Mouse (Mus musculus) hindbrain, embryonic 16.5 days (tissue): Measurements from ENCODE around the gene Cops7b. TPM values are rescaled to one million over a fixed set of nuclear protein-coding genes. Genes with fewer than 3 reads are reported as not detected.

ENCODE experiments used
- ATAC-seq: fragments of 200-750 bp; cut with Nextera tagmentation; 2 replicates; pipeline ENCODE4 v1.8.0; 2017; ENCODE audit warnings: moderate TSS enrichment, moderate library complexity
- H3K27ac ChIP-seq: fragments of 300-500 bp; sonication (generic); 2 replicates; pipeline ENCODE4 v1.5.1; 2014; ENCODE audit warnings: low read depth, mild to moderate bottlenecking, control low read depth, low read length, moderate library complexity
- H3K27me3 ChIP-seq: fragments of 300-500 bp; sonication (generic); replicated peaks from 2 replicates; pipeline ENCODE4 v1.6.1; 2014; ENCODE audit warnings: low read length; ENCODE audit not compliant: control insufficient read depth, insufficient read depth
- H3K36me3 ChIP-seq: fragments of 300-500 bp; sonication (generic); 2 replicates; pipeline ENCODE4 v1.6.1; 2014; ENCODE audit warnings: mild to moderate bottlenecking, low read length, moderate library complexity, mixed read lengths; ENCODE audit not compliant: control insufficient read depth, insufficient read depth
- H3K4me1 ChIP-seq: fragments of 300-500 bp; sonication (generic); 2 replicates; pipeline ENCODE4 v1.6.1; 2014; ENCODE audit warnings: low read depth, low read length; ENCODE audit not compliant: control insufficient read depth, insufficient read depth
- H3K4me2 ChIP-seq: fragments of 300-500 bp; sonication (generic); 2 replicates; pipeline ENCODE4 v1.6.1; 2014; ENCODE audit warnings: mild to moderate bottlenecking, low read length, control low read depth, moderate library complexity
- H3K4me3 ChIP-seq: fragments of 300-500 bp; sonication (generic); 2 replicates; pipeline ENCODE4 v1.5.1; 2014; ENCODE audit warnings: mild to moderate bottlenecking, low read length, control low read depth, moderate library complexity
- H3K9ac ChIP-seq: fragments of 300-500 bp; sonication (generic); 2 replicates; pipeline ENCODE4 v1.6.1; 2014; ENCODE audit warnings: low read depth, mild to moderate bottlenecking, control low read depth, low read length, moderate library complexity
- H3K9me3 ChIP-seq: fragments of 300-500 bp; sonication (generic); 2 replicates; pipeline ENCODE4 v1.6.1; 2014; ENCODE audit warnings: mild to moderate bottlenecking, low read length, moderate library complexity; ENCODE audit not compliant: control insufficient read depth
- WGBS: fragments of 180-500 bp; shearing (Covaris S2); extraction: QIAGEN DNeasy Blood & Tissue Kit; methylation state at CpG from one replicate; pipeline ENCODE4 v1.1.7; 2014; 5-methylcytosine and 5-hydroxymethylcytosine counted together
- polyA plus RNA-seq: library from polyadenylated mRNA; unstranded; fragments of >200 nt; fragmentation: Nextera tagmentation; extraction: Ambion mirVana; gene quantifications from 2 replicates; pipeline ENCODE4 v1.2.1, GENCODE M21; 2015

Gene Cops7b
- polyA plus RNA-seq, 1 experiment from 2014 or later = 57.1 TPM

DNA sequence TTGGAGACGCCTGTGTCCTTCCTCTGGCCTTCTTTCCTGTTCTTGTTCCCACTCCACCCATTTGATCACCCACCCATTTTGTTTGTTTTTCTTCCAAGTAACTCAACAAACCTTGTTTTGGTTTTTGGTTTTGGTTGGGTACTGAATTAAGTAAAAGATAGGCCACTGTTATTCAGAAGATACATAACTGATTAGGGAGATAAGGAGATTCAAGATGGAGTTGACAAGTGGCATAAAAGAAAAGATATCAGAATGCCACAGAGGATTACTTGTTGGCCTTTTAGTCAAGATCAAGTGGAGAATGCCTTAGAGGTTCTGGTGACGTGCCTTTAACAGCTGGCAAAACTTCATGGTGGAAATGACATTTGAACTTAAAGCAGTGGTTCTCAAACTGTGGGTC, 1.0 kb downstream of the Cops7b start:
- WGBS = 84% methylated on average over 2 of the region's 2 CpGs
- Histone ChIP-seq H3K27ac (no peak overlapping the region), H3K9me3 (no peaks in the 10 kb centered on the region), H3K4me3 (no peak overlapping the region), H3K36me3 (no peaks in the 10 kb centered on the region), H3K27me3 (no peaks in the 10 kb centered on the region), H3K4me1 (peaks cover 27% of the 10 kb centered on the region), H3K9ac (no peak overlapping the region), H3K4me2 (no peak overlapping the region)
- ATAC-seq = no peak

DNA sequence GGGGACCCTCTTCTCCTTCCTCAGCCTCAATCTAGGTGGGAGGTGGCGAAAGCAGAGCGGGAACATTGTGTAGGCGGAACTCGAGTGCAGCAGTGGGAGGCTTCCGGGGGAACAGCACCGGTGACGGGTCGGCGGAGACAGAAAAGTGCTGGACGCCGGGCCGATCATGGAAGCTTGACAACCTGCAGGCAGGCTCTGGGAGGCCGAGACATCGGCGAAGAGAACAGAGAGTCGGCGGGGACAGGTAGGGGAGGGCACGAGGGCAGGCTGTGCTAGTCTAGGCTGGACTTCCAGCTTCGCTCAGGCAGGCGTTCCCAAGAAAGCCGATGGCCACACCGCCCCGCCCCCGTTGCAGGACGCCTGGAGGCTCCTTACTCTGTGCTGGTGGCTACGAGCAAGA, 4.3 kb downstream of the Cops7b start:
- peak overlapping the region; percentile 82 for H3K4me2 ChIP-seq
- no peaks in the 10 kb centered on the region for H3K27me3 ChIP-seq
- 0% methylated on average over 26 of the region's 26 CpGs for WGBS
- H3K4me3 ChIP-seq = peak overlapping the region; percentile 98
- H3K4me1 ChIP-seq = peaks cover 15% of the 10 kb centered on the region
- no peaks in the 10 kb centered on the region for H3K9me3 ChIP-seq
- ATAC-seq = peak; percentile 18
- peak overlapping the region; percentile 63; the same call in 1 of the 2 replicates for H3K27ac ChIP-seq
- peaks cover 5% of the 10 kb centered on the region; the same call in 1 of the 2 replicates for H3K36me3 ChIP-seq
- peak overlapping the region; percentile 88 for H3K9ac ChIP-seq

DNA sequence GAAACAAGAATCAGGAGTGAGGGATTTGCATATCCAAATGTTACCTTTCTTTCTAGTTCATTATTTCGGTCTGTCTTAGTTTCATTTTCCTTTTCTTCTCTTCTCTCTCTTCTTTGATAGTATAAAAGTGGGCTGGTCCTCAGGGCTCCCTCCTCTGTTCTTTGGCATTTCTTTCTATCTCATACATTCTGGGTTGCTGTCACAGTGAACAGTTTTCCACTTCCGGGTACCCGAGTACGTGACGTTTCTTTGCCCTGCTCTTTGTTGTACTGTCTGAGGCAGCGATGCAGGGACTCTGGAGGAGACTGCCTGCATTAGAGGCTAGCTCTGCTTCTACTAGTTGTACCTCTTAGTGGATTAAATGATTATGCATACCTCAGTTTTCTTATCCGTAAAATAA, 11.8 kb downstream of the Cops7b start:
- no peak for ATAC-seq
- Histone ChIP-seq H3K4me3 (no peak overlapping the region), H3K9me3 (no peaks in the 10 kb centered on the region), H3K4me1 (no peaks in the 10 kb centered on the region; the same call in 1 of the 2 replicates), H3K36me3 (peaks cover 24% of the 10 kb centered on the region), H3K9ac (no peak overlapping the region), H3K4me2 (no peak overlapping the region), H3K27ac (no peak overlapping the region), H3K27me3 (no peaks in the 10 kb centered on the region)
- WGBS = 90% methylated on average over 7 of the region's 7 CpGs

DNA sequence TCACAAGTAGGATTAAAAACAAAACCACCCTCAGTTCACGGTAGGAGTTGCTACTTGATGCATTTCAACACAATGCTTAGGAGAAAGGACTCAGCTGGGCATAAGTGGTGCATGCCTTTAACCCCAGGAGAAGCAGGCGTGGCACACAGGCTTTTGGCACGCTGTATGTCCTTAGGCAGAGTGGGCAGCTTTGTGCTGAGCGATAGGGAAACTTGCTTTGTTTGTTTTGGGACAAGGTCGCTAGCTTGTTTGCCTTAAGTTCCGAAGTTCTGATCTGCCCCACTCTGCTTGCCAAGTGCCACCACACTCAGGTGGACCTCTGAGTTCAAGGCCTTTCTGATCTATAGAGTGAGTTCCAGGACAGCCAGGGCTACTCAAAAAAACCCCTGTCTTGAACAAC, 12.6 kb downstream of the Cops7b start:
- ATAC-seq = no peak
- WGBS = 89% methylated on average over 6 of the region's 6 CpGs
- Histone ChIP-seq H3K4me3 (no peak overlapping the region), H3K4me2 (no peak overlapping the region), H3K27ac (no peak overlapping the region), H3K9ac (no peak overlapping the region), H3K9me3 (no peaks in the 10 kb centered on the region), H3K4me1 (no peaks in the 10 kb centered on the region), H3K27me3 (no peaks in the 10 kb centered on the region), H3K36me3 (peaks cover 22% of the 10 kb centered on the region)

DNA sequence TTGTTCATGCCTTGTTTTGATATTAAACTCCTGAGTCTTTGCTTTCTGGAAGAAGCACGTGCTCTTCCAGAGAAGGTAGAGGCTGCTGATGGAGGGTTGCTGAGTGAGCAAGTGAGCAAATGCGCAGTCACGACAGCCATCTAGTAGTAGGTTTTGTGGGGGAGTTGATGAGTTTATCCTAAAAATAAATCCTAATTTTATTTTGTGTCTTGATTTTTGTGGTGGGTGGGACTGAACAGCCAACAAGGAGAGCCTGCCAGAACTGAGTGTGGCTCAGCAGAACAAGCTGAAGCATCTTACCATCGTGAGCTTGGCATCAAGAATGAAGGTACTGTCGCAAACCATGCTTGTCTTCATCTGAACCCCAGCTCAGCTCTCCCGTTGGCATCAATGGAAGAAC, 13.8 kb downstream of the Cops7b start:
- 95% methylated on average over 6 of the region's 6 CpGs for WGBS
- ATAC-seq = no peak
- Histone ChIP-seq H3K9me3 (no peaks in the 10 kb centered on the region), H3K27ac (no peak overlapping the region), H3K9ac (no peak overlapping the region), H3K4me1 (no peaks in the 10 kb centered on the region), H3K36me3 (peaks cover 27% of the 10 kb centered on the region), H3K4me2 (no peak overlapping the region), H3K4me3 (no peak overlapping the region), H3K27me3 (no peaks in the 10 kb centered on the region)

DNA sequence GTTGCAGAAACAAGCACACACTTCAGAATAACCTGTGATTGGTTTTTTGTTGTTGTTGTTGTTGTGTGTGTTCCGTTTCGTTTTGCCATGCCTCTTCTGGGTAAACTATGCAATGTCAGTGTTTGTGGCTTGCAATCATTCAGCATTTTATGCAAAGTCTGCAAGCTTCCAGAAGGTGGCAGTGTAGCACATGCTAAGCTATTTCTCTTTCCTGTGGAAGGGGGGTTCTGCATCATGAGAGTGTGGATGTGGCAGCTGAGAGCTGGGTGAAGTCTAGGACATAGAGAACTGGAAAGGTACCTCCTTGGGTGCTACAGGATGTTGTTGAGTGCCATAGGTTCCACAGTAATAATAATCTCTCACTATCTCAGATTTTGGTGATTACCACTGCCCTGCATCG, 15.8 kb downstream of the Cops7b start:
- no peak for ATAC-seq
- no peaks in the 10 kb centered on the region for H3K9me3 ChIP-seq
- no peak overlapping the region for H3K4me3 ChIP-seq
- H3K4me2 ChIP-seq = no peak overlapping the region
- 77% methylated on average over 3 of the region's 3 CpGs for WGBS
- no peak overlapping the region for H3K27ac ChIP-seq
- H3K4me1 ChIP-seq = no peaks in the 10 kb centered on the region
- no peaks in the 10 kb centered on the region for H3K27me3 ChIP-seq
- H3K9ac ChIP-seq = no peak overlapping the region
- H3K36me3 ChIP-seq = peaks cover 25% of the 10 kb centered on the region

DNA sequence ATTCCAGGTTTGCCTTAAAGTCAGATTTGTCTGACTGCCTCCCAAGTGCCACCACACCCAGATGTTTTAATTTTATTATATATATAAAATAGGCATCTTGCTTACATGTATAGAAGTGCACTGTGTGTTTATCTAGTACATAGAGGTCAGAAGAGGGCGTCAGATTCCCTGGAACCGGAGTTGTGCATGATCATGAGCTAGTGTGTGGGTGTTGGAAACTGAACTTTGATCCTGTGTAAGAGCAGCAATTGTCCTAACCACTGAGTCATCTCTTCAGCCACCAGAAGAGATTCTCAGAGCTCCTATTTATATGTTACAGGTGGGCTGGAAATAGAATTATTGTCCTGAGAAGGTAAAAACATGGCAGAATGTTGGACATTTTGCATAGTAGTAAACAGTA, 17.4 kb downstream of the Cops7b start:
- Histone ChIP-seq H3K4me3 (no peak overlapping the region), H3K4me1 (no peaks in the 10 kb centered on the region), H3K27ac (no peak overlapping the region), H3K27me3 (no peaks in the 10 kb centered on the region), H3K9me3 (no peaks in the 10 kb centered on the region), H3K9ac (no peak overlapping the region), H3K36me3 (peaks cover 24% of the 10 kb centered on the region), H3K4me2 (no peak overlapping the region)
- ATAC-seq = no peak
- 92% methylated on average over 2 of the region's 2 CpGs for WGBS

DNA sequence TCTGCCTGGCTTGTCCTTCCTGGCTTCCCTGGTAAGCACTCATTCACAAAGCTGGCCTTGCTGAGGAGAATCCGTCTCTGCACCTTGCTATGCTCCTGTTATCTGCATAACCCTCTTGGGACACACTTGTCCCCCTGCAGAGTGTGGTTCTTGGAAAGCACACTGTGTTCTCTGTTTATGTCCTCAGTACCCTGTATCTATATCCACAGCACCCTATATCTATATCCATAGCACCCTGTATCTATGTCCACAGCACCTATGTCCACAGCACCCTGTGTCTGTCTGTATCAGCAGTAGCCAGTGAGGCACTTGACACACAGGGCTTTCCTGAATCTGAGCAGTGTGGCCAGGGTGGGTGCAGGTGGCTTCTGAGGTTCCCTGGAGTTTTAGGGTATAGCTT, 28.2 kb downstream of the Cops7b start:
- no peaks in the 10 kb centered on the region for H3K27me3 ChIP-seq
- H3K4me3 ChIP-seq = no peak overlapping the region
- H3K4me1 ChIP-seq = no peaks in the 10 kb centered on the region
- no peak for ATAC-seq
- H3K27ac ChIP-seq = no peak overlapping the region
- H3K9ac ChIP-seq = no peak overlapping the region
- H3K9me3 ChIP-seq = no peaks in the 10 kb centered on the region
- peaks cover 13% of the 10 kb centered on the region for H3K36me3 ChIP-seq
- WGBS = 77% methylated on average over 1 of the region's 1 CpGs
- H3K4me2 ChIP-seq = no peak overlapping the region

DNA sequence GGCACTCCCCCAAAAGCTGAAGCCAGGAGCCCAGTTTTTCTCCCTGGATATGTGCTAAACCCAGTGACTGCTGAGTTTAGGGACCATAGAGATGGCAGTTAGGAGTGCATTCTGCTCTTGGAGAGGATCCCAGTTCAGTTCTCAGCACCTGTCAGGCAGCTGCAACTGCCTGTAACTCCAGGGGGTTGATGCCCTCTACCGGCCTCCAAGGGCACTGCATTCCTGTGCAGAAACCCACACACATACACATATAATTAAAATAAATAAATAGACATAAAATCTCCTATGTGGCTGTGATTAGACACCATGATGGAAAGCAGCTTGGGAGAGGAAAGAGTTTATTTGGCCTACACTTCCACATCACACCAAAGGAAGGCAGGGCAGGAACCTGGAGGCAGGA, 29.4 kb downstream of the Cops7b start:
- Histone ChIP-seq H3K4me1 (no peaks in the 10 kb centered on the region), H3K36me3 (peaks cover 11% of the 10 kb centered on the region), H3K27ac (no peak overlapping the region), H3K27me3 (no peaks in the 10 kb centered on the region), H3K9ac (no peak overlapping the region), H3K4me3 (no peak overlapping the region), H3K4me2 (no peak overlapping the region), H3K9me3 (no peaks in the 10 kb centered on the region)
- 64% methylated on average over 1 of the region's 1 CpGs for WGBS
- ATAC-seq = no peak

DNA sequence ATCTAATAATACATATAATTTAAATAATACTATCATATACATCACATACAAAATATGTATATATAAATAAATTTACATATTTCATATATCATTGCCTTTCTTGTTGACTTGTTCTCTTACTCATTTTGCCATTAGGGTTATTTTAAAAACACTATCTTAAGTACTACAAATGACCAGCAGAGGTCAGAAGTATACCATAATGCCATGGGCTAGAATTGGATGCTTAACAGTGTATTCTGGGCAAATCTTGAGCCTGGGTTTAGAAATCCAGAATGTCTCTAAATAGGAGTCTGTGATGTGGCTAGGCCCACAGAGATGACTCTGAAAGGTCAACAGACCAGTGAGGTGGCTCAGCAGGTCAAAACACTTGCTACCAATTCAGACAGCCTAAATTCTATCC, 31.6 kb downstream of the Cops7b start:
- Histone ChIP-seq H3K36me3 (0 out of 2 replicates have a peak, but pooled peaks cover 3% of the 10 kb centered on the region), H3K9ac (no peak overlapping the region)
- peak; percentile 64; the same call in 1 of the 2 replicates for ATAC-seq

More for the DNA sequence above, 31.6 kb downstream of the Cops7b start:
- Histone ChIP-seq H3K4me3 (no peak overlapping the region), H3K9me3 (no peaks in the 10 kb centered on the region), H3K4me1 (no peaks in the 10 kb centered on the region), H3K4me2 (no peak overlapping the region), H3K27ac (no peak overlapping the region), H3K27me3 (no peaks in the 10 kb centered on the region)
